Mouse (Mus musculus) gastrocnemius, adult 8-10 months (tissue): Measurements from ENCODE around the gene Ppp1r7. TPM values are rescaled to one million over a fixed set of nuclear protein-coding genes. Genes with fewer than 3 reads are reported as not detected.

Experiments
- microRNA-seq: library from miRNA; unstranded; fragments of <30 nt; microRNA quantifications from one replicate; pipeline ENCODE4 v1.2.0, GENCODE M21; 2022
- total RNA-seq, 4 experiments: library from RNA; stranded (reverse); gene quantifications; 2 replicates each; pipeline ENCODE4 v1.2.4; 2022

Gene Ppp1r7
- total RNA-seq, 4 experiments from 2014 or later: 17.3 to 27.0 (median 22.0) TPM

Small RNA genes lying within 50 kb of the gene (microRNA-seq; reads per million reads assigned to microRNA genes)
- gene Mir6345 (not detected), gene Mir6902 (not detected)

Other genes starting within 250 kb of the Ppp1r7 start
- gene Kif1a, start 240.9 kb upstream of the Ppp1r7 start, total RNA-seq: 1 to 10 TPM in 2 of 4 experiments, under 1 TPM in 2; 0.63 to 2.3 (median 1.0) TPM
- gene Agxt, start 207.6 kb upstream of the Ppp1r7 start, total RNA-seq: not detected
- gene 2310007B03Rik, start 181.9 kb upstream of the Ppp1r7 start, total RNA-seq: not detected
- not detected for gene Crocc2, start 174.1 kb upstream of the Ppp1r7 start, total RNA-seq
- 1 to 10 TPM; 3.0 to 3.8 (median 3.5) TPM for gene Sned1, start 107.0 kb upstream of the Ppp1r7 start, total RNA-seq
- gene Mterf4, start 36.9 kb upstream of the Ppp1r7 start, total RNA-seq: 10 to 100 TPM; 10.7 to 13.5 (median 11.6) TPM
- under 1 TPM; 0.05 to 0.51 (median 0.29) TPM for gene Pask, start 628 bp downstream of the Ppp1r7 start, total RNA-seq
- not detected for gene Ano7, start 31.1 kb downstream of the Ppp1r7 start, total RNA-seq
- 100 to 1,000 TPM; 315 to 387 (median 363) TPM for gene Hdlbp, start 136.0 kb downstream of the Ppp1r7 start, total RNA-seq
- gene Farp2, start 169.2 kb downstream of the Ppp1r7 start, total RNA-seq: 10 to 100 TPM; 12.9 to 16.0 (median 15.2) TPM